Mouse (Mus musculus) left cerebral cortex, adult 2 months (tissue): ENCODE results near the gene Slc22a15. TPM values are rescaled to one million over a fixed set of nuclear protein-coding genes. Genes with fewer than 3 reads are reported as not detected.

ENCODE experiments used
- DNase-seq, 2 experiments: peaks; one replicate each; pipeline ENCODE4 v3.0.0; 2021 to 2022; ENCODE audit warnings: low spot score in 2 of 2, mixed read lengths in 1 of 2; ENCODE audit errors: extremely low spot score in 1 of 2
- H3K27ac ChIP-seq: fragments of 200-600 bp; 2 replicates; pipeline ENCODE4 v1.8.1; 2022
- H3K4me3 ChIP-seq: fragments of 200-600 bp; 2 replicates; pipeline ENCODE4 v1.8.1; 2022
- CTCF ChIP-seq: fragments of 200-600 bp; IDR thresholded peaks from 2 replicates; pipeline ENCODE4 v1.8.1; 2022; ENCODE audit warnings: antibody characterized with exemption, mild to moderate bottlenecking, moderate library complexity
- intact Hi-C: fragments of 180-260 bp; cut with DNase I; formaldehyde crosslinking; loops from one replicate; pipeline ENCODE4 v1.15.1; 2025
- total RNA-seq, 2 experiments: library from RNA; stranded (reverse); gene quantifications; 2 replicates each; pipeline ENCODE4 v1.2.3; 2021

Gene Slc22a15
- total RNA-seq, 2 experiments from 2014 or later: 9.2 to 10.0 TPM

DNA sequence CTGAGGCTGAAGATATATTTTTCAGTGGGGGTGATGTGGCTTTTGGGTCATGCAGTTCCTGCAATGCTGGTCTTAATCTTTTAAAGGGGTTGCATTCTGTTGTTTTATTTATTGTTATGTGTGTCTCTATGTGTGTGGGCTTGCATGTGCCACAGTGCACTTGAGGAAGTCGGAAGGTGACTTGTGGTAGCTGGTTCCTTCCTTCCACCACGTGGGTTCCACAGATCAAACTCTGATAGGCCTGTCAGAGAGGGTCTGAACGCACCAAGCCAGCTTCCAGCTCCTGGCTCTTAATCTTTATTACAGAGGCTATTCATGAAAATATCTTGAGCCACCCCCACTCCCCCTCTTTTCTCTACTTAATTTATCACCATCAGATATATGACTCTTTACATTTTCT lies 40.4 kb downstream of the Slc22a15 start:
- no peak for DNase-seq
- no peak for TF ChIP-seq CTCF
- intact Hi-C loops: no loop called here
- no peak overlapping the region for H3K4me3 ChIP-seq
- H3K27ac ChIP-seq: no peak overlapping the region

- intact Hi-C loops: no loop called here
- TF ChIP-seq CTCF: no peak
- no peak overlapping the region for H3K27ac ChIP-seq
- H3K4me3 ChIP-seq: no peak overlapping the region
- DNase-seq: no peak
Measured at GRCm38 (mm10) chr3:101881721-101882120, 42.5 kb downstream of the Slc22a15 start.

DNA sequence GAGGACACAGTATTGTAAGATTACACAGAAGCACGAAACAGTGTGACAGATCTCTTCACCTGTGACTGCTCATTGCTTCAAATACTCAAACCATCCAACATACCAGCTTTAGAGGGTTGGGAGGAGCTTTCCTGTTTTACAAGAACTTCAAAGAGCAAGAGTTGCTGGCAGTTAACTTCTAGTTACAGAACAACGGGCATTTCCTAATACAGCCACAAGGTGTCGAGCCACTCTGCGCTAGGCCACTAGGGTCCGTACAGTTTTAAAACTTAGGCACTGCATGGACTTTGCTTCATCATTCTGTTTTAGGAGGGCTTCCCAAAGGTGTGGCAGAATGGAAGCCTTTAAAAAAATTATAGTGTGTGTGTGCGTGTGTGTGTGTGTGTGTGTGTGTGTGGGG lies 43.4 kb downstream of the Slc22a15 start:
- no peak for DNase-seq
- no peak overlapping the region for H3K4me3 ChIP-seq
- H3K27ac ChIP-seq: no peak overlapping the region
- intact Hi-C loops: no loop called here
- peak; percentile 37 for TF ChIP-seq CTCF

DNA sequence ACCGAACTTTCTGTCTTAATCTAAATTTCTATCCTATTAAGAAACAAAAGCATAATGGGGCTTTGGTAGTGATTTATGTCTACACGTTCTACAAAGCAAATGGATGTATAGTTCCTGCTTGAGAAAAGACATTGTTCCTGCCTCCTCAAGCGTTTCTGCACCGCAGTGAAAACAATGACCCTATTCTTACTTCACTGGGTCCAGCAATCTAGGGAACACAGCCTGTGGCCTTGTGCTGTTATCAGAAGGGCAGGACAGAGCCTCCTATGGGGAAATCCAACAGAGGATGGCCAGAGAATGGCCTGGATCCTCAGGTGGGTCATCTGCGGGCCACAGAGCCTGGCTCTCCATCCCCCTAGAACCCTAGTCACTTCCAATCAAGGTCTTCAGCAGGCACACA lies 46.1 kb downstream of the Slc22a15 start:
- Histone ChIP-seq H3K27ac (no peak overlapping the region), H3K4me3 (no peak overlapping the region)
- intact Hi-C loops: no loop called here
- no peak for DNase-seq
- no peak for TF ChIP-seq CTCF

DNA sequence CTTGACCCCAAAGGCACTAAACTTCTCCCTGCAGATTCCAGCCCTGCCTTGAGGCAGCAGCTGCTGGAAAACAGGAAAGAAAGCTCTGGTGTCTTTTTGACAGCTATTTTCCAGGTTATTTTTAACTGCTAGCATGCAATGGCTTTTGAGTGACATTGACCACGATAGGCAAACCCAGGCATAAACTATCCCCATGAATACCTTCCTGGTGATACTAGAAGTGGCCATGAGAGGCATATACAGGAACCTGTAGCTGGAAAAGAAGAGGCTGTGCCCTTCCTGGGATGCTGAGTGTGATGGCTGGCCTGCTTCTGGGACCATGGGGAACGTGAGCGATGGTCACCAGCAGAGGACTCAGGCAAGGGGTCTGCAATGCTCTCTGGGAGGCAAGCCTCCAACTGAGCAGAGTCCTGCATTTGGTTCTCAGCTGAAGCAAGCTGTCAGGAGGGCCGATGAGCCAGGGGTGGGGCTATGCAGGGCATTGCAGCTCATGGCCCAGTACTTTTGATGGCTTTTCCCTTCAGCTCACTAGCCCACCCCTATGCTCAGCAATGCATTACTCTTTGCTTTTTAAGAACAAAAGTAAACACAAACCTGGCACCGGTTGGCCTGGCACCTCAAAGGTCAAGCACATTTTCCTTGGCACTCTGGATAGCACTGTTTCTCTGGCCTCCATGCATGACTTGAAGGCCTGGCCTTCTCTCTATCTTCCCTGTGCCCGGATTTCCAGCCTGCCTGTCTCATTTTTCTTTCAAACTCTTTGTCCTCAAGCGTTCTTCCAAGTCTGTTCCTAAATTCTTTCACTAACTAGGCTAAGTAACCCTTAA lies 47.6 kb downstream of the Slc22a15 start:
- TF ChIP-seq CTCF: no peak
- no peak for DNase-seq
- intact Hi-C loops: no loop called here
- no peak overlapping the region for H3K4me3 ChIP-seq
- H3K27ac ChIP-seq: no peak overlapping the region

GRCm38 (mm10) chr3:101875258-101875920 lies 48.9 kb downstream of the Slc22a15 start:
- no peak for TF ChIP-seq CTCF
- DNase-seq: no peak
- intact Hi-C loops: no loop called here
- Histone ChIP-seq H3K27ac (no peak overlapping the region), H3K4me3 (no peak overlapping the region)

DNA sequence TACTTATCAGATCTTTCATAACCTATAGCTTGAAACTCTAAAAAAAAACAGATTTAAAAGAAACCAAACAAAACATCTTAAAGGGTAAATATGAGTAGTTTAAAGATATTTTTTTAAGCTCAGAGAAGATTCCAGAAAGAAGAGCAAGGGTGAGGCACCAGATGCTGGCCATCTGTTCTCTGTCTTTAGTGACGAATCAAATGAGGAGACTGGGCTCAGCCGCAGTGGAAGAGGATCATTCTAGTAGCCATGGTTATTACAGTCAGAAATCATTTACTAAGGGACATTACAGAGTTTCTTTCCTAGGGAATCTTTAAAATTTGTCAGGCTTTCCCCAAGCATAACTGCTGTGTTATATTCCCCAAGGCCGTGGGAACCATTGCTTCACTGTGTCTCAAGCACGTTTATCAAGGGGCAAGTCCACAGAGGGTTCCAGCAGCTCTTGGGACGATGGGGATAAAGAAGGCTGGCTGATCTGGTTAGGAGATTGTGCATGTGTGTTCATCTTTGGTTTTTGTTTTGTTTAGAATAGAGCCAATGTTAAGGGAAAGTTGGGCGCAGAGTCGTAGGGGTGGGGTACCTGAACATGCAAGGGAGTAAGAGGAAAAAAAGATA lies 51.1 kb downstream of the Slc22a15 start:
- Histone ChIP-seq H3K27ac (no peak overlapping the region), H3K4me3 (no peak overlapping the region)
- no peak for TF ChIP-seq CTCF
- intact Hi-C loops: no loop called here
- peak in 1 of 2 experiments; percentile 22 for DNase-seq

DNA sequence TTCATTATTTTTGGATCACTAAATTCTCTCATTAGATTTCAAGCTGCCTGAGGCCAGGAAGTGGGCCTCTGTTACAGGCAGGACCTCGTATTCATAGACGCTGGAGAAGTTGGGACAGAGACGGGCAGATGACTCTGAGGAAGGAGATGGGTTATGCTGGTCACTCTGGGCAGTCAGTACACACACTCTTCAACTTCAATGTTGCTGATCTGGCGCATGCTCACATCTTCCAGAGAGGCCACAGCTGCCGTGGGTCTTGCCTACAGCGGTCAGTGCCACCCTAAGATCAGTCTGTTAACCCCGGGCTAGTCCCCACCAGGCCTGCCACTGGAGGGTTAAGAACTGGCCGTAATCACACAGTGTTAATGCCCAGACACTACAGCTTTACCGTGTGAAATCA lies 52.3 kb downstream of the Slc22a15 start:
- DNase-seq: no peak
- intact Hi-C loops: no loop called here
- no peak overlapping the region for H3K27ac ChIP-seq
- no peak for TF ChIP-seq CTCF
- no peak overlapping the region for H3K4me3 ChIP-seq

GRCm38 (mm10) chr3:101867001-101867421 lies 57.2 kb downstream of the Slc22a15 start:
- TF ChIP-seq CTCF: no peak
- intact Hi-C loops: no loop called here
- H3K27ac ChIP-seq: no peak overlapping the region
- peak; percentile 19 to 60 for DNase-seq
- H3K4me3 ChIP-seq: no peak overlapping the region

DNA sequence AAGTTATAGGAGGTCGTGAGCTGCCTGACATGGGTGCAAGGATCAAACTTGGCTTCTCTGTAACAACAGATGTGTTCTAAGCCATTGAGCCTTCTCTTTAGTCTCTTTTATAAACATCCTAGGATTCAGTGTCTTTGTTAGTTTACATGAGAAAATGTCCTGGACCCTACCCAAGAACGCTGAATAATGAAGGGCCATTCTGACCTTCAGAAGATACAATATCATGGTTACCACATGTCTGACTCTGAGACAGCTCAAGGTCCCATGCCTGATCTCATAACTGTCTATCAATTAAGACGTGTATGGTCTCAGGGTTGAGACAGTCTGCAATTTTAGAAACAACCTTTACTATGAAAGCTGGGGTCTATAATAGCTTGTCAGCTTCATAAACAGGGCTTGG lies 62.4 kb downstream of the Slc22a15 start:
- H3K4me3 ChIP-seq: no peak overlapping the region
- intact Hi-C loops: no loop called here
- no peak overlapping the region for H3K27ac ChIP-seq
- no peak for DNase-seq
- no peak for TF ChIP-seq CTCF

DNA sequence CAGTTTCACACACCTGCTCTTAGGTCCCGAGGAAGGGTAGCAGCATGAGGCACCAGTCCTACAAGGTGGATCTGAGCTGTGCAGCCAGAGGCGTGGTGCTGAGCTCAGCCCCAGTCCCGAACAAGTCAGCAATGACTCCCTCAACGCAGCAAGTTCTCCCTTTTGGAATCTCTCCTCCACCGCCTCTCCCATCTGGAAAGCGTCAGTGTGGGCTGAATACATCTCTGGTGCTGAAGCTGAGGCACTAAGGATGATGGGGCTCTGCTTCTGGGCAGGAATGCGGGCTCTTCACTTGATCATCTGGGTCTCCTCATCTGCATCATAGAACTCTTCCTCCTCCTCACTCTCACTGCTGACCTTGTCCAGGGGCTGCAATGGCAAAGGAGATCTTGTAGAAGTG lies 64.1 kb downstream of the Slc22a15 start:
- intact Hi-C loops: no loop called here
- peak overlapping the region; percentile 65 for H3K27ac ChIP-seq
- TF ChIP-seq CTCF: no peak
- no peak overlapping the region for H3K4me3 ChIP-seq
- peak; percentile 23 to 51 for DNase-seq

- no peak for DNase-seq
- Histone ChIP-seq H3K4me3 (no peak overlapping the region), H3K27ac (peak overlapping the region; percentile 24; the same call in 1 of the 2 replicates)
- intact Hi-C loops: no loop called here
- no peak for TF ChIP-seq CTCF
Measured at GRCm38 (mm10) chr3:101859740-101860139, 64.5 kb downstream of the Slc22a15 start.
